Comparison of ENCODE assay signal across 10 mouse cellular contexts in genomic region chr5:140636316-140637057, GRCm38 (mm10). TPM values are rescaled to one million over a fixed set of nuclear protein-coding genes. Genes with fewer than 3 reads are reported as not detected.
DNase-seq lines count a peak whose midpoint lies in the region; ATAC-seq and TF ChIP-seq lines count a peak whose summit lies in the region.
"Had no signal": no experiment of that assay in that cellular context is flagged by ENCODE, and none has a peak within 500 bp of the region (broad histone marks: within the 10 kb centered on the region; RNA-seq: fewer than 3 reads in every experiment).

No protein-coding gene starts in this region.

- no peak for ATAC-seq in hindbrain, embryonic 13.5 days (ENCODE audit: low FRiP score)
- ATAC-seq in hindbrain, embryonic 11.5 days (ENCODE audit: low FRiP score) = no peak
- ATAC-seq in kidney, embryonic 15.5 days (replicated peaks; ENCODE audit: low FRiP score) = no peak

- no peaks in the 10 kb centered on the region for H3K9me3 ChIP-seq in hindbrain, embryonic 13.5 days
- H3K9me3 ChIP-seq in hindbrain, embryonic 11.5 days (ENCODE audit: control insufficient read depth, low read length) = no peaks in the 10 kb centered on the region
- H3K9me3 ChIP-seq in E14TG2a.4 (ENCODE audit: low read length) = no peaks in the 10 kb centered on the region
- H3K9me3 ChIP-seq in kidney, embryonic 15.5 days (replicated peaks) = no peaks in the 10 kb centered on the region
- H3K9me3 ChIP-seq: heart, embryonic 13.5 days; megakaryocyte, embryonic 14.5 days had no signal

- peaks cover 86% of the 10 kb centered on the region for H3K36me3 ChIP-seq in hindbrain, embryonic 13.5 days
- H3K36me3 ChIP-seq in hindbrain, embryonic 11.5 days (ENCODE audit: control insufficient read depth, insufficient read depth, low read length) = peaks cover 15% of the 10 kb centered on the region
- H3K36me3 ChIP-seq in E14TG2a.4 (ENCODE audit: insufficient read depth, low read length) = peaks cover 20% of the 10 kb centered on the region
- peaks cover 83% of the 10 kb centered on the region for H3K36me3 ChIP-seq in kidney, embryonic 15.5 days

- H3K4me1 ChIP-seq in hindbrain, embryonic 13.5 days (replicated peaks) = peaks cover 52% of the 10 kb centered on the region
- peaks cover 2% of the 10 kb centered on the region; the same call in 1 of the 2 replicates for H3K4me1 ChIP-seq in hindbrain, embryonic 11.5 days (replicated peaks; ENCODE audit: control insufficient read depth, insufficient read depth, low read length)
- H3K4me1 ChIP-seq in E14TG2a.4 (replicated peaks; ENCODE audit: low read depth, low read length) = peaks cover 56% of the 10 kb centered on the region
- peaks cover 28% of the 10 kb centered on the region for H3K4me1 ChIP-seq in kidney, embryonic 15.5 days

- DNase-seq in hindbrain, embryonic 11.5 days (ENCODE audit: low spot score) = no peak
- peak; percentile 75 for DNase-seq in naive thymus-derived CD4-positive, alpha-beta T cell, adult 2 months (ENCODE audit: low read depth)
- no peak for DNase-seq in embryo, embryonic 11 days
- no peak for DNase-seq in adrenal gland, postnatal 36 days
- no peak for DNase-seq in layer of hippocampus, postnatal 14 days (ENCODE audit: low spot score in 2 of 2)

- H3K9ac ChIP-seq in hindbrain, embryonic 13.5 days = no peak overlapping the region
- H3K9ac ChIP-seq in hindbrain, embryonic 11.5 days (ENCODE audit: low read depth, low read length) = no peak overlapping the region
- no peak overlapping the region for H3K9ac ChIP-seq in kidney, embryonic 15.5 days
- H3K9ac ChIP-seq: heart, embryonic 13.5 days had no signal

- H3K27me3 ChIP-seq in hindbrain, embryonic 13.5 days = no peaks in the 10 kb centered on the region
- H3K27me3 ChIP-seq in hindbrain, embryonic 11.5 days (ENCODE audit: control insufficient read depth, insufficient read depth, low read length) = no peaks in the 10 kb centered on the region
- H3K27me3 ChIP-seq in E14TG2a.4 (ENCODE audit: insufficient read depth, low read length) = no peaks in the 10 kb centered on the region
- H3K27me3 ChIP-seq in kidney, embryonic 15.5 days = no peaks in the 10 kb centered on the region
- H3K27me3 ChIP-seq: heart, embryonic 13.5 days; megakaryocyte, embryonic 14.5 days had no signal

- H3K4me2 ChIP-seq in hindbrain, embryonic 13.5 days = no peak overlapping the region
- no peak overlapping the region for H3K4me2 ChIP-seq in hindbrain, embryonic 11.5 days (replicated peaks; ENCODE audit: low read depth, low read length)
- no peak overlapping the region for H3K4me2 ChIP-seq in kidney, embryonic 15.5 days
- H3K4me2 ChIP-seq: heart, embryonic 13.5 days had no signal

- peak overlapping the region; percentile 64 for H3K27ac ChIP-seq in hindbrain, embryonic 13.5 days
- H3K27ac ChIP-seq in hindbrain, embryonic 11.5 days (ENCODE audit: low read depth, low read length) = no peak overlapping the region
- 0 out of 2 replicates have a peak overlapping the region, but pooled peaks have one; percentile 33 for H3K27ac ChIP-seq in kidney, embryonic 15.5 days
- H3K27ac ChIP-seq: heart, embryonic 13.5 days had no signal

- no peak overlapping the region for H3K4me3 ChIP-seq in hindbrain, embryonic 13.5 days
- no peak overlapping the region for H3K4me3 ChIP-seq in hindbrain, embryonic 11.5 days (ENCODE audit: low read depth, low read length)
- H3K4me3 ChIP-seq in E14TG2a.4 (replicated peaks; ENCODE audit: low read length) = no peak overlapping the region; the same call in 1 of the 2 replicates
- H3K4me3 ChIP-seq in kidney, embryonic 15.5 days (replicated peaks) = no peak overlapping the region
- H3K4me3 ChIP-seq: heart, embryonic 13.5 days; megakaryocyte, embryonic 14.5 days had no signal

- WGBS in hindbrain, embryonic 13.5 days = 91% methylated on average over 7 of the region's 7 CpGs
- WGBS in hindbrain, embryonic 11.5 days = 97% methylated on average over 7 of the region's 7 CpGs
- WGBS in kidney, embryonic 15.5 days = 94% methylated on average over 7 of the region's 7 CpGs

- peak; percentile 66 for TF ChIP-seq CTCF in E14TG2a.4 (conservative IDR thresholded peaks at IDR 0.05; ENCODE audit: low read length)

RNA-seq across cellular contexts. Expression of gene Ttyh3, which starts 12.3 kb away (rescaled TPM):
- 65.3 and 67.4 TPM in 2 replicates for polyA plus RNA-seq in hindbrain, embryonic 13.5 days (2015; fragmentation: Nextera tagmentation; extraction: Ambion mirVana)
- polyA plus RNA-seq in hindbrain, embryonic 11.5 days (2014; fragmentation: Nextera tagmentation; extraction: Ambion mirVana) = 52.9 and 53.1 TPM in 2 replicates
- polyA plus RNA-seq in kidney, embryonic 15.5 days (2015; fragmentation: Nextera tagmentation; extraction: Ambion mirVana) = 32.3 and 39.9 TPM in 2 replicates
- 100 to 1,000 TPM in 1 of 2 experiments, 10 to 100 TPM in 1; 42.4 to 108 TPM for total RNA-seq in adrenal gland, postnatal 36 days (2021)
- total RNA-seq in layer of hippocampus, postnatal 14 days (2021) = 100 to 1,000 TPM; 357 to 365 TPM

RNA-seq across cellular contexts. Expression of gene Lfng, which starts 29.4 kb away (rescaled TPM):
- 22.9 and 27.1 TPM in 2 replicates for polyA plus RNA-seq in hindbrain, embryonic 13.5 days (2015; fragmentation: Nextera tagmentation; extraction: Ambion mirVana)
- polyA plus RNA-seq in hindbrain, embryonic 11.5 days (2014; fragmentation: Nextera tagmentation; extraction: Ambion mirVana) = 34.1 and 38.8 TPM in 2 replicates
- polyA plus RNA-seq in kidney, embryonic 15.5 days (2015; fragmentation: Nextera tagmentation; extraction: Ambion mirVana) = 32.3 and 34.5 TPM in 2 replicates
- total RNA-seq in adrenal gland, postnatal 36 days (2021) = 10 to 100 TPM in 1 of 2 experiments, 1 to 10 TPM in 1; 9.6 to 12.7 TPM
- 10 to 100 TPM; 35.8 to 39.7 TPM for total RNA-seq in layer of hippocampus, postnatal 14 days (2021)
